Mouse (Mus musculus): ENCODE results near the gene Trappc2l.

Trappc2l gene

DNA sequence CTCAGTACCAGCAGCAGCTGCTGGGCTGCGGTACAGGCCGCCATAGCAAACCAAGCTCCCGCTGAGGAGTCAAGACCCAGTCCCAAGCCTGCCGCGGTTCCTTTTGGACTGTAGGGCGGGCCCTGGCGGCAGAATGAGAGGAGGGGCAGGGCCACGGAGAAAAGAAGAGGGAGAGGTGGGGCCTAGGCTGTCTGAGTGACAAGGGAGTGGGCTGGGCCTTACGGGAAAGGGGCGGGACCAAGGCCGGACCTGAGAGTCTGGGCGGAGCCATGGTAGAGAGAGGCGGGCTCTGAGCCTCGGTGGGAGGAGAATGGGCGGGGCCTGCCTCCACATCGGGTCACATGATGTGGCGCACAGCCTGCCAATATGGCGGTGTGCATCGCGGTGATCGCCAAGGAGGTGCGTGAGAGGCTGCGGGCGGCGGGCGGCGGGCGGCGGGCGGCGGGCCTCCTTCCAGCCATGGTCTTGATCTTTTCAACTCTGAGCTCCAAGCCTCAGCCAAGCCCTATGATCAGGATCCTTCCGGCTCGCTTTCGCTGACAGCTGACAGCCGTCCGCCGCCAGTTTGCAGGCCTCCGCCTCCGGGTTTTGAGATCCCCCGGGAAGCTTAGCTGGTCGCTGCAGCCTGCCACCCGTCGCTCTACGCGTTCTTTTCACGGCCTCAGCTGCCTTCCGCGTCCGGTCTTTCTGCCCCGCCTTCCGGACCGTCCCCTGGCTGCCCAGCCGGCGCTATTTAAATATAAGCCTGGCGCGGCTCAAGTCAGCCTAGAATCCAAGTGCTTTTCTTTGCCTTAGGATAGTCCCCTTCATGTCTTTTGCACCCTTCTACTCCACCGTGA is at the start of gene Trappc2l, which contains the start of gene Galns:
Gene Trappc2l, plus strand, starts transcription at position 346 of the 839 bp plus-strand sequence.
Gene Galns, minus strand, starts transcription at position 169 of the 839 bp plus-strand sequence.
- H3K36me3 ChIP-seq (ENCODE audit: insufficient read depth, low read length), result peaks cover 30% of the 10 kb centered on the region
- no peaks in the 10 kb centered on the region for H3K27me3 ChIP-seq (ENCODE audit: insufficient read depth, low read length)
- H3K9me3 ChIP-seq (ENCODE audit: low read length), result no peaks in the 10 kb centered on the region
- peak within 1 kb of the TSS; percentile 87 for H3K4me3 ChIP-seq (replicated peaks; ENCODE audit: low read length)
- H3K4me1 ChIP-seq (replicated peaks; ENCODE audit: low read depth, low read length), result peaks cover 22% of the 10 kb centered on the region
- TF ChIP-seq CTCF (conservative IDR thresholded peaks at IDR 0.05; ENCODE audit: low read length) (0 out of 2 replicates have a peak, but pooled peaks have one; percentile 1), NANOG (IDR thresholded peaks at IDR 0.05; ENCODE audit: borderline replicate concordance, low read length) (no peak), POU5F1 (IDR thresholded peaks at IDR 0.05; ENCODE audit: borderline replicate concordance, low read length) (no peak)

GRCm38 (mm10) chr8:122564363-122565352 is 46.8 kb upstream of the Trappc2l start:
- H3K36me3 ChIP-seq (ENCODE audit: insufficient read depth, low read length), result peaks cover 10% of the 10 kb centered on the region
- peaks cover 55% of the 10 kb centered on the region for H3K4me1 ChIP-seq (replicated peaks; ENCODE audit: low read depth, low read length)
- H3K4me3 ChIP-seq (replicated peaks; ENCODE audit: low read length), result peak overlapping the region; percentile 100
- TF ChIP-seq POU5F1 (IDR thresholded peaks at IDR 0.05; ENCODE audit: borderline replicate concordance, low read length) (no peak), CTCF (conservative IDR thresholded peaks at IDR 0.05; ENCODE audit: low read length) (no peak), NANOG (IDR thresholded peaks at IDR 0.05; ENCODE audit: borderline replicate concordance, low read length) (no peak)
- H3K9me3 ChIP-seq (ENCODE audit: low read length), result no peaks in the 10 kb centered on the region
- H3K27me3 ChIP-seq (ENCODE audit: insufficient read depth, low read length), result no peaks in the 10 kb centered on the region

GRCm38 (mm10) chr8:122566766-122567165 is 44.7 kb upstream of the Trappc2l start:
- Histone ChIP-seq H3K4me3 (replicated peaks; ENCODE audit: low read length) (peak overlapping the region; percentile 100), H3K4me1 (replicated peaks; ENCODE audit: low read depth, low read length) (peaks cover 62% of the 10 kb centered on the region), H3K36me3 (ENCODE audit: insufficient read depth, low read length) (peaks cover 31% of the 10 kb centered on the region), H3K27me3 (ENCODE audit: insufficient read depth, low read length) (no peaks in the 10 kb centered on the region), H3K9me3 (ENCODE audit: low read length) (no peaks in the 10 kb centered on the region)
- TF ChIP-seq POU5F1 (IDR thresholded peaks at IDR 0.05; ENCODE audit: borderline replicate concordance, low read length) (no peak), NANOG (IDR thresholded peaks at IDR 0.05; ENCODE audit: borderline replicate concordance, low read length) (no peak), CTCF (conservative IDR thresholded peaks at IDR 0.05; ENCODE audit: low read length) (no peak)

DNA sequence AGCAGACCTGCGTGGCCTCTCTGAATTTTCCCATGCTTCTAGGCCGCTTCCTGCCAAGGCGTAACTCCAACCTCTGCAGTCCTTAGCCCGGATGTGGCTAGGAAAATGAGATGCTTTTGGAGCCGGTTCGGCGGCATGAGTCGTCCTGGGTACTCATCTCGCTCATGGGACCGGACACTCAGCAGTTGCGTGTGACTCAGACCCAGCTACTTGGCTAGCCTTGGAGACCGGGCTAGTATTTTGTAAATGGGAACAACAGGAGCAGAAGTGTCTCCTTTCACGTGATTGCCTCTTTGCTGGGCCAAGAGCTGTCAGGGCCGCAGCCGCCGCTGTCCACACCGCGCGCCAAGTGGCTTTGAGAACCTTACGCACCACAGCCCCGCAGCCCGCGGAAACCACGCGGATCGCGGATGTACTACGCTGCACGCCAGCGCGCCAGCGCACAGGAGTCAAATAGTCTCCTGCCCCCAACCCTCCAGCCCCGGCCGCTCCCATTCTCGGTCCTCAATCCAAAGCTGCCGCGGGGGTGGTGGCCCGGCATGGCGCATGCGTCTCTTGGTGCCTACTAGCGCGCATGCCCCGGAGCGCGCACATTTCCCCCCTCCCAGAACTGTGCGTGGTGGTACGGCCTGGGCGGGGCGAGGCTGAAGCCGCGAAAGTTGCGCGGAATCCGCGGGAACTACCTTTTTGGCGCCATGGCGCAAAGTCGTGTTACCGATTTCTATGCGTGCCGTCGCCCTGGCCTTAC is 43.9 kb upstream of the Trappc2l start, which contains the start of gene Cdt1:
Gene Cdt1, plus strand, starts transcription at position 655 of the 748 bp plus-strand sequence.
- Histone ChIP-seq H3K27me3 (ENCODE audit: insufficient read depth, low read length) (no peaks in the 10 kb centered on the region), H3K36me3 (ENCODE audit: insufficient read depth, low read length) (peaks cover 39% of the 10 kb centered on the region), H3K4me1 (replicated peaks; ENCODE audit: low read depth, low read length) (peaks cover 70% of the 10 kb centered on the region), H3K9me3 (ENCODE audit: low read length) (no peaks in the 10 kb centered on the region), H3K4me3 (replicated peaks; ENCODE audit: low read length) (peak within 1 kb of the TSS; percentile 100)
- no peak for TF ChIP-seq POU5F1 (IDR thresholded peaks at IDR 0.05; ENCODE audit: borderline replicate concordance, low read length)
- no peak for TF ChIP-seq CTCF (conservative IDR thresholded peaks at IDR 0.05; ENCODE audit: low read length)
- TF ChIP-seq NANOG (IDR thresholded peaks at IDR 0.05; ENCODE audit: borderline replicate concordance, low read length), result no peak

DNA sequence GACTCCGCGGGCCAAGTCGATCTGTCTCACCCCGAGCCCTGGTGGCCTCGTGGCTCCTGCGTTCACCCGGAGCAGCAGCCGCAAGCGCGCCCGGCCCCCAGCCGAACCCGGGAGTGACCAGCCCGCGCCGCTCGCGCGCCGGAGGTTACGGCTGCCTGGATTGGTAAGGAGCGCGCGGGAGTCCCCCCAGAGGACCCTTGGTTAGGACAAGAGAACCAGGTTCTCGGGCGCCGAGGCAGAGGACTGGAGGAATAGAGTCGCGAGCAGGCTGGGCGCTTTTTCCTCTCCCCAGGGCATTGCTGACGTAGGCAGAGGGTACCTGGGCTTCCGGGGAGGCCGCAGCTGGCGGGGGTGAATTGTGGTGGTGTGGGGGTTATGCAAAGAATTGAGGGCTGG is 43.3 kb upstream of the Trappc2l start:
- Histone ChIP-seq H3K9me3 (ENCODE audit: low read length) (no peaks in the 10 kb centered on the region), H3K4me3 (replicated peaks; ENCODE audit: low read length) (peak overlapping the region; percentile 100), H3K27me3 (ENCODE audit: insufficient read depth, low read length) (no peaks in the 10 kb centered on the region), H3K4me1 (replicated peaks; ENCODE audit: low read depth, low read length) (peaks cover 75% of the 10 kb centered on the region), H3K36me3 (ENCODE audit: insufficient read depth, low read length) (peaks cover 45% of the 10 kb centered on the region)
- TF ChIP-seq NANOG (IDR thresholded peaks at IDR 0.05; ENCODE audit: borderline replicate concordance, low read length) (no peak), POU5F1 (IDR thresholded peaks at IDR 0.05; ENCODE audit: borderline replicate concordance, low read length) (no peak), CTCF (conservative IDR thresholded peaks at IDR 0.05; ENCODE audit: low read length) (no peak)

DNA sequence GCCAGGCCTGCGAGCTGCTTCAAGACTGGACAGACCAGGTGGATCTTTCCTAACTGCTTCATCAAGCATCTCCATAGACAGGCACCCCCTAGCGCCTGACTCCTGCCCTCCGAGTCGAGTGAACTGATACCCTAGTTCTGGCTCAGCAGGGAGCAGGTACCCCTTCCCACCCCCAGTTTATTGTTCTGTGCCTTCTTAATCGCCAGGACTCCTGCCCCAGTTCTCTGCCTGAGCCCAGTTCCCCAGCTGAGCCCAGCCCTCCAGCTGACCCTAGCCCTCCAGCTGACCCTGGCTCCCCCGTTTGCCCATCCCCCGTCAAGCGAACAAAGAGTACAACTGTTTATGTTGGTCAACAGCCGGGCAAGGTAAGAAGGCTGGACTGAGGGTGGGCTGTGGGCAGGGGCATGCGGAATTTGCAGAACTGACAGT is 42.5 kb upstream of the Trappc2l start:
- Histone ChIP-seq H3K27me3 (ENCODE audit: insufficient read depth, low read length) (no peaks in the 10 kb centered on the region), H3K36me3 (ENCODE audit: insufficient read depth, low read length) (peaks cover 51% of the 10 kb centered on the region), H3K4me1 (replicated peaks; ENCODE audit: low read depth, low read length) (peaks cover 83% of the 10 kb centered on the region), H3K9me3 (ENCODE audit: low read length) (no peaks in the 10 kb centered on the region), H3K4me3 (replicated peaks; ENCODE audit: low read length) (peak overlapping the region; percentile 100)
- TF ChIP-seq CTCF (conservative IDR thresholded peaks at IDR 0.05; ENCODE audit: low read length), result no peak
- no peak for TF ChIP-seq POU5F1 (IDR thresholded peaks at IDR 0.05; ENCODE audit: borderline replicate concordance, low read length)
- TF ChIP-seq NANOG (IDR thresholded peaks at IDR 0.05; ENCODE audit: borderline replicate concordance, low read length), result no peak

GRCm38 (mm10) chr8:122569329-122569728 is 42.1 kb upstream of the Trappc2l start:
- Histone ChIP-seq H3K36me3 (ENCODE audit: insufficient read depth, low read length) (peaks cover 55% of the 10 kb centered on the region), H3K27me3 (ENCODE audit: insufficient read depth, low read length) (no peaks in the 10 kb centered on the region), H3K4me3 (replicated peaks; ENCODE audit: low read length) (peak overlapping the region; percentile 100), H3K9me3 (ENCODE audit: low read length) (no peaks in the 10 kb centered on the region), H3K4me1 (replicated peaks; ENCODE audit: low read depth, low read length) (peaks cover 85% of the 10 kb centered on the region)
- TF ChIP-seq POU5F1 (IDR thresholded peaks at IDR 0.05; ENCODE audit: borderline replicate concordance, low read length) (no peak), NANOG (IDR thresholded peaks at IDR 0.05; ENCODE audit: borderline replicate concordance, low read length) (no peak), CTCF (conservative IDR thresholded peaks at IDR 0.05; ENCODE audit: low read length) (no peak)
